Mouse (Mus musculus) lung, adult 2 months (tissue): ENCODE data around the gene Ninl. TPM values are rescaled to one million over a fixed set of nuclear protein-coding genes. Genes with fewer than 3 reads are reported as not detected.

Experiments used
- DNase-seq: peaks from one replicate; pipeline ENCODE4 v3.0.0; 2022
- H3K4me1 ChIP-seq: fragments of 200-500 bp; 2 replicates; pipeline ENCODE4 v1.6.1; 2011; ENCODE audit warnings: low read length; ENCODE audit not compliant: control insufficient read depth, insufficient read depth
- H3K4me3 ChIP-seq: fragments of 200-500 bp; replicated peaks from 2 replicates; pipeline ENCODE3; 2011; ENCODE audit warnings: low read depth, mild to moderate bottlenecking, control low read depth, low read length; ENCODE audit errors: extremely low read depth
- CTCF ChIP-seq: fragments of 200-500 bp; IDR thresholded peaks from 2 replicates; pipeline ENCODE4 v1.5.1; 2011; ENCODE audit warnings: mild to moderate bottlenecking, low read length, control low read depth; ENCODE audit not compliant: insufficient read depth
- POLR2A ChIP-seq: fragments of 200-500 bp; IDR thresholded peaks from 2 replicates; pipeline ENCODE4 v1.6.1; 2011; ENCODE audit warnings: low read depth, mild to moderate bottlenecking, control low read depth, low read length, borderline replicate concordance; ENCODE audit errors: extremely low read depth
- whole genome bisulfite sequencing: fragments of 180-500 bp; shearing (Covaris S2); methylation state at CpG from one replicate; pipeline ENCODE4 v1.1.7; 2018; 5-methylcytosine and 5-hydroxymethylcytosine counted together
- polyA plus RNA-seq: library from polyadenylated mRNA; depleted of rRNA; stranded (reverse); fragments of >200 nt; gene quantifications from 2 replicates; pipeline ENCODE4 v1.2.3, GENCODE M21; 2012; rRNA removed

Ninl gene
- polyA plus RNA-seq, 1 experiment, result 2.0 TPM

DNA sequence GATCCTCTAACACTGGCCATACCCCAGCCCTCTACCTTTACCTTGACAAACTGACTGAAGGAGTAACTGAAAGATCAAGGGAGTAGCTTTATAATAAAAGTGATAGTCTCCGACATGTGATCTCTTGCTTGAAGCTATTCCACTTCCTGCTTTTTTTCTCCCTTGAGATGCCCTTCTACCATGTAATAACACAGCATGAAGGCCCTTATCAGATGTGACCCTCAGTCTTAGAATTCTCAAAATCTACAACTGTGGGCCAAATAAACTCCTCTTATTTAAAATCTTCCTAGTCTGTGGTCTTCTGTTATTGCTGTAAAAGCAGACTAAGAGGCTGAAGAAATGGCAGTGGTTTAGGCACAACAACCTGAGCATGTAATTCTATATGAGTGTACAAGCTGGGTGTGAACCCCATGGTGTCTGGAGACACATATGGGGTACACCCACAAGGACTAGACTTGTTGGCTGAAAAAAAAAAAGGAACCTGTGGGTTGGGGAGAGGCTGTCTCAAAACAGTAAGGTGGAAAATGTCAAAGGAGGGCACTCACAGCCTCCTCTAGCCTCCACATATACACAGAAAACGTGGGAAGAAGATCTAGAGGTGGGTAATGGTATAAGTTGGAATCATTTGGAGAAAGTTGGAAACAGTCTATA lies 144.4 kb downstream of the Ninl start:
- H3K4me1 ChIP-seq, result no peaks in the 10 kb centered on the region
- TF ChIP-seq CTCF (no peak), POLR2A (no peak)
- no peak for DNase-seq
- 83% methylated on average over 2 of the region's 2 CpGs for WGBS
- H3K4me3 ChIP-seq, result no peak overlapping the region

DNA sequence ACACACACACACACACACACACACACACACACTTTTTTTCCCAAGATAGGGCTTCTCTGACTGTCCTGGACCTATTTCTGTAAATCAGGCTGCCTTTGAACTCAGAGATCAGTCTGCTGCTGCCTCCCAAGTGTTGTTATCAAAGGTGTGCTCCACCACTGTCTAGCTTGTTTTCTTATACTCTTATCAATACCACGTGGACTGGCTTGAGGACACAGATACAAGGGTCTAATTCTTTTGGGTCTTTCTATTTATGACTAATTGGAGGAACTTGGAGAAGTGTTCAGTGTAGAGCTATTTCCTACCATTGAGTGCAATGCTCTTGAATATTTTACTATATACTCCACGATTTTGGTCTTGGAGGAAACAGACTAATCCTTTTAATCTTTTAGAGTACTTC lies 151.8 kb downstream of the Ninl start:
- peaks cover 2% of the 10 kb centered on the region; the same call in 1 of the 2 replicates for H3K4me1 ChIP-seq
- DNase-seq, result no peak
- WGBS, result 70% methylated on average over 2 of the region's 2 CpGs
- TF ChIP-seq POLR2A, result no peak
- no peak for TF ChIP-seq CTCF
- no peak overlapping the region for H3K4me3 ChIP-seq

DNA sequence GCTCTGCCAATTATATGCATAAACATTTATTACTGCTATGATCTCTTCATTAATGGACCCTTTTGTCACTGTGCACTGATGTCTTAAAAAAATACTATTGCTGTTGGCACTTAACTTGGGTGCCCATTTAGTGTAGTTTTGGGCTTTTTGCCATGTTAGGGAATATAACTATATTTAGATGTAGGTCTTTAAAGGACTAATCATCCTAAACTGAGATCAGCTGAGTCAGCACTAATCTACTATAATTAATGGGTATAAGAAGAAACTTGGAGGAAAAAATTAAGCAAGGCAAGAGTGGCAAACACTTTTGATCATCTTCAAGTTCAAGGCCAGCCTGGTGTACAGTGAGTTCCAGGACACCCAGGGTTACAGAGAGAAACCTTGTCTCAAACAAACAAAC lies 152.9 kb downstream of the Ninl start:
- no peak overlapping the region for H3K4me3 ChIP-seq
- DNase-seq, result no peak
- peaks cover 2% of the 10 kb centered on the region; the same call in 1 of the 2 replicates for H3K4me1 ChIP-seq
- no peak for TF ChIP-seq POLR2A
- no peak for TF ChIP-seq CTCF

GRCm38 (mm10) chr2:150885814-150886213 lies 153.4 kb downstream of the Ninl start:
- no peak for DNase-seq
- WGBS, result 78% methylated on average over 1 of the region's 1 CpGs
- no peak for TF ChIP-seq POLR2A
- no peak for TF ChIP-seq CTCF
- H3K4me1 ChIP-seq, result peaks cover 2% of the 10 kb centered on the region; the same call in 1 of the 2 replicates
- H3K4me3 ChIP-seq, result no peak overlapping the region

DNA sequence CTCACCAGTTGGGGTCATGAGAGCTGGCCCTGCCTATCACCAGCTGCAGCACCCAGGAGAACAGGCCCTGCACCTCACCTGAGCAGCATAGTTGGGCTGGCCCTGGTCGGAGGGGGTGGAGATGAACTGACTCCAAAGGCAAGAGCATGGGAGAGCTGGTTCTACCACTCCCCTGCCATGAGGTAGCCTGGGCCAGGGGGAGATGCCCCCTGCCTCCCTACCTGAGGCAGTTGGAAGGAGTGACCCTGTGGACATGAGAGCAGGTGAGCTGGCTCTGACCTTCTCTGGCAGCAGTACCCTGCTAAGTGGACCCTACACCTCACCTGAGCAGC lies 154.4 kb downstream of the Ninl start:
- DNase-seq, result no peak
- TF ChIP-seq CTCF, result no peak
- TF ChIP-seq POLR2A, result no peak
- 76% methylated on average over 1 of the region's 1 CpGs for WGBS
- Histone ChIP-seq H3K4me1 (peaks cover 2% of the 10 kb centered on the region; the same call in 1 of the 2 replicates), H3K4me3 (no peak overlapping the region)

Other genes starting within 250 kb of the Ninl start
- 59.1 and 60.0 TPM in 2 replicates for gene Abhd12, start 134.6 kb downstream of the Ninl start, polyA plus RNA-seq
- 0.39 and 0.49 TPM in 2 replicates for gene Gins1, start 134.0 kb downstream of the Ninl start, polyA plus RNA-seq
- gene Nanp, start within 50 bp of the Ninl start, polyA plus RNA-seq, result 0.83 and 1.8 TPM in 2 replicates
- gene Gm14151, start 53.0 kb upstream of the Ninl start, polyA plus RNA-seq, result not detected in 2 replicates
- gene Gm14147, start 58.9 kb upstream of the Ninl start, polyA plus RNA-seq, result not detected in 2 replicates